Mouse (Mus musculus): ENCODE data around the gene Gm20388. TPM values are rescaled to one million over a fixed set of nuclear protein-coding genes. Genes with fewer than 3 reads are reported as not detected.

Gm20388 gene
- total RNA-seq, 2 experiments from 2014 or later: 6.8 to 7.8 TPM

GRCm38 (mm10) chr8:121344486-121344885 lies 1433.8 kb downstream of the Gm20388 start:
- intact Hi-C loops (cut with DNase I): no loop called here

GRCm38 (mm10) chr8:121346175-121346574 lies 1435.5 kb downstream of the Gm20388 start:
- DNase-seq: no peak

More at GRCm38 (mm10) chr8:121344486-121344885, 1433.8 kb downstream of the Gm20388 start:
- DNase-seq: no peak

GRCm38 (mm10) chr8:121346862-121347261 lies 1436.2 kb downstream of the Gm20388 start:
- intact Hi-C loops (cut with DNase I): no loop called here
- no peak for DNase-seq

More at GRCm38 (mm10) chr8:121346175-121346574, 1435.5 kb downstream of the Gm20388 start:
- intact Hi-C loops (cut with DNase I): no loop called here

- no peak for DNase-seq
- intact Hi-C loops (cut with DNase I): no loop called here
Measured at GRCm38 (mm10) chr8:121348998-121349397, 1438.4 kb downstream of the Gm20388 start.

GRCm38 (mm10) chr8:121350803-121351202 lies 1440.2 kb downstream of the Gm20388 start:
- intact Hi-C loops (cut with DNase I): no loop called here
- no peak for DNase-seq

GRCm38 (mm10) chr8:121354844-121355243 lies 1444.2 kb downstream of the Gm20388 start:
- DNase-seq: no peak
- intact Hi-C loops (cut with DNase I): no loop called here

GRCm38 (mm10) chr8:121357451-121357850 lies 1446.8 kb downstream of the Gm20388 start:
- DNase-seq: no peak
- intact Hi-C loops (cut with DNase I): no loop called here

GRCm38 (mm10) chr8:121358609-121359008 lies 1448.0 kb downstream of the Gm20388 start:
- intact Hi-C loops (cut with DNase I): no loop called here
- DNase-seq: no peak

GRCm38 (mm10) chr8:121359131-121359981 lies 1448.7 kb downstream of the Gm20388 start:
- intact Hi-C loops (cut with DNase I): no loop called here
- no peak for DNase-seq

GRCm38 (mm10) chr8:121360001-121360400 lies 1449.4 kb downstream of the Gm20388 start:
- intact Hi-C loops (cut with DNase I): no loop called here
- no peak for DNase-seq

GRCm38 (mm10) chr8:121361166-121361565 lies 1450.5 kb downstream of the Gm20388 start:
- intact Hi-C loops (cut with DNase I): no loop called here
- DNase-seq: no peak

GRCm38 (mm10) chr8:121364646-121365045 lies 1454.0 kb downstream of the Gm20388 start:
- intact Hi-C loops (cut with DNase I): no loop called here
- no peak for DNase-seq

GRCm38 (mm10) chr8:121365150-121365549 lies 1454.5 kb downstream of the Gm20388 start:
- no peak for DNase-seq
- intact Hi-C loops (cut with DNase I): no loop called here

- DNase-seq: no peak
- intact Hi-C loops (cut with DNase I): no loop called here
Measured at GRCm38 (mm10) chr8:121366655-121367054, 1456.0 kb downstream of the Gm20388 start.

GRCm38 (mm10) chr8:121368799-121369198 lies 1458.2 kb downstream of the Gm20388 start:
- intact Hi-C loops (cut with DNase I): no loop called here
- DNase-seq: no peak

- intact Hi-C loops (cut with DNase I): no loop called here
- no peak for DNase-seq
Measured at GRCm38 (mm10) chr8:121369378-121369777, 1458.7 kb downstream of the Gm20388 start.

- intact Hi-C loops (cut with DNase I): no loop called here
- DNase-seq: no peak
Measured at GRCm38 (mm10) chr8:121371287-121371686, 1460.6 kb downstream of the Gm20388 start.

- DNase-seq: no peak
- intact Hi-C loops (cut with DNase I): no loop called here
Measured at GRCm38 (mm10) chr8:121371911-121372638, 1461.4 kb downstream of the Gm20388 start.

GRCm38 (mm10) chr8:121372639-121372986 lies 1462.0 kb downstream of the Gm20388 start:
- DNase-seq: no peak
- intact Hi-C loops (cut with DNase I): no loop called here

- intact Hi-C loops (cut with DNase I): no loop called here
- DNase-seq: no peak
Measured at GRCm38 (mm10) chr8:121374284-121374683, 1463.6 kb downstream of the Gm20388 start.

GRCm38 (mm10) chr8:121374777-121375176 lies 1464.1 kb downstream of the Gm20388 start:
- no peak for DNase-seq
- intact Hi-C loops (cut with DNase I): no loop called here
